Mouse (Mus musculus) heart, embryonic 14.5 days (tissue): Measurements from ENCODE around the gene Fst. TPM values are rescaled to one million over a fixed set of nuclear protein-coding genes. Genes with fewer than 3 reads are reported as not detected.

Experiments used
- ATAC-seq: fragments of 200-750 bp; cut with Nextera tagmentation; 2 replicates; pipeline ENCODE4 v1.8.0; 2017; ENCODE audit warnings: low read depth, moderate TSS enrichment; ENCODE audit not compliant: insufficient number of reproducible peaks, insufficient read depth, low FRiP score
- H3K27ac ChIP-seq, 2 experiments: fragments of 200-500 bp in 1 of 2; fragments of 300-500 bp in 1 of 2; sonication (generic) in 1 of 2; replicated peaks in 1 of 2; 2 replicates each; pipeline ENCODE4 v1.5.1; 2012 to 2014; ENCODE audit warnings: low read depth in 2 of 2, low read length in 2 of 2, control low read depth in 1 of 2, mild to moderate bottlenecking in 1 of 2, mixed read lengths in 1 of 2; ENCODE audit not compliant: control insufficient read depth in 1 of 2, insufficient read depth in 1 of 2
- H3K27me3 ChIP-seq: fragments of 300-500 bp; sonication (generic); 2 replicates; pipeline ENCODE4 v1.6.1; 2014; ENCODE audit warnings: mild to moderate bottlenecking, low read length, control low read depth; ENCODE audit not compliant: control insufficient read depth, insufficient read depth
- H3K36me3 ChIP-seq: fragments of 300-500 bp; sonication (generic); 2 replicates; pipeline ENCODE4 v1.6.1; 2014; ENCODE audit warnings: mild to moderate bottlenecking, control low read depth, low read length, mixed read lengths; ENCODE audit not compliant: control insufficient read depth, insufficient read depth
- H3K4me1 ChIP-seq, 2 experiments: fragments of 200-500 bp in 1 of 2; fragments of 300-500 bp in 1 of 2; sonication (generic) in 1 of 2; 2 replicates each; pipeline ENCODE4 v1.6.1; 2012 to 2014; ENCODE audit warnings: low read length in 2 of 2, control low read depth in 1 of 2, mixed read lengths in 1 of 2; ENCODE audit not compliant: control insufficient read depth in 2 of 2, insufficient read depth in 2 of 2
- H3K4me2 ChIP-seq: fragments of 300-500 bp; sonication (generic); 2 replicates; pipeline ENCODE4 v1.6.1; 2014; ENCODE audit warnings: mild to moderate bottlenecking, low read length
- H3K4me3 ChIP-seq, 2 experiments: fragments of 200-500 bp in 1 of 2; fragments of 300-500 bp in 1 of 2; sonication (generic) in 1 of 2; 2 replicates each; pipeline ENCODE4 v1.5.1; 2012 to 2014; ENCODE audit warnings: low read length in 2 of 2, mild to moderate bottlenecking in 2 of 2, control low read depth in 1 of 2, low read depth in 1 of 2, moderate library complexity in 1 of 2; ENCODE audit not compliant: control insufficient read depth in 1 of 2, insufficient read depth in 1 of 2
- H3K9ac ChIP-seq: fragments of 300-500 bp; sonication (generic); 2 replicates; pipeline ENCODE4 v1.6.1; 2014; ENCODE audit warnings: mild to moderate bottlenecking, low read length
- H3K9me3 ChIP-seq: fragments of 300-500 bp; sonication (generic); 2 replicates; pipeline ENCODE4 v1.6.1; 2016; ENCODE audit warnings: low read length, control low read depth; ENCODE audit not compliant: control insufficient read depth
- WGBS: fragments of 180-500 bp; shearing (Covaris S2); extraction: QIAGEN DNeasy Blood & Tissue Kit; methylation state at CpG from one replicate; pipeline ENCODE4 v1.1.7; 2014; 5-methylcytosine and 5-hydroxymethylcytosine counted together
- polyA plus RNA-seq: library from polyadenylated mRNA; unstranded; fragments of >200 nt; fragmentation: Nextera tagmentation; extraction: Ambion mirVana; gene quantifications from 2 replicates; pipeline ENCODE4 v1.2.1, GENCODE M21; 2014

Gene Fst
- polyA plus RNA-seq, 1 experiment from 2014 or later, result 5.8 TPM

- no peak for ATAC-seq
- 56% methylated on average over 3 of the region's 3 CpGs for WGBS
Measured at GRCm38 (mm10) chr13:114464824-114465223, 6.1 kb upstream of the Fst start.

DNA sequence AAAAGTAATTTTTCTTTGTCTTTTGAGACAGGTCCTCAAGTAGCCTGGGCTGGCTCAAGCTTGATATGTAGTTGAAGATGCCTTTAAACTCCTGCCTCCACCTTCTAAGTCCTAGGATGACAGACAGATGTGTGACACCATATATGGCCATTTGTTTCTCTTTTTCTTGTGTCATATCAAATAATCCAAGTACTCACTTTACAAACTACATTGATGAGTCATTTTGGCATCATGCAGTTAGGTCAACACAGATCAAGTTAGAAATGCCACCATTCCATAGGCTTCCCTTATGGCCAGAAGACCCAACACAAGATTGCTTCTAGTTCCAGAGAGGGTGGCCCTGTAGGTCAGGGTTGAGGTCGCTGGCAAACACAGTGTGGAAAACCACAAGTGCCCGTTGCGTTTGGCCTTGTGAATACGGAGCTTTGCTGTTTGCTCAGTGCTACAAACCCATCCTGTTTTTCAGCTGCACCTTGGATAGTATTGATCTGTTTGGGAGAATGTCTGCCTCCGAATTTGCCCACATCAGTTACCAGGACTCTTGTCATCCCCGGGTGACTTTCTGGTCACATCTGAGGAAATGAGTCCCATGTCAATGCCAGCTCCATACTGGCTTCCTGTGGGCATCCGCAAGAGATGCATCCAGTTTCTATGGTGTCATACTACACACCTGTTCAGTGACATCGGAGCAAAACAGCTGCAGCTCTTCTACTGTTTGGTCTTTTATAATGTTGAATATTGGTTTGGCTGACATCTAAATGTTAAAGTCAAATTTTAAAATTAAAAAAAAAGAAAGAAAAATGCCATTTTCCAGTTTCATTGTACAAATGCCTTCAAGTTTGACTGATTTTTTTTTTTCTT is 4.0 kb upstream of the Fst start:
- Histone ChIP-seq H3K27me3 (peaks cover 7% of the 10 kb centered on the region; the same call in 1 of the 2 replicates), H3K4me3 (no peak overlapping the region), H3K36me3 (no peaks in the 10 kb centered on the region), H3K4me1 (peaks cover 0 to 3% of the 10 kb centered on the region in 2 experiments; a peak in 1 of 4 replicates), H3K9me3 (no peaks in the 10 kb centered on the region), H3K4me2 (no peak overlapping the region), H3K27ac (no peak overlapping the region), H3K9ac (no peak overlapping the region)
- WGBS, result 78% methylated on average over 8 of the region's 8 CpGs
- ATAC-seq, result no peak

More at GRCm38 (mm10) chr13:114464824-114465223, 6.1 kb upstream of the Fst start:
- no peak overlapping the region for H3K4me2 ChIP-seq
- no peaks in the 10 kb centered on the region for H3K36me3 ChIP-seq
- H3K9ac ChIP-seq, result no peak overlapping the region
- H3K27ac ChIP-seq, result no peak overlapping the region
- no peaks in the 10 kb centered on the region for H3K9me3 ChIP-seq
- H3K4me1 ChIP-seq, result no peaks in the 10 kb centered on the region
- H3K4me3 ChIP-seq, result no peak overlapping the region
- H3K27me3 ChIP-seq, result 0 out of 2 replicates have a peak, but pooled peaks cover 3% of the 10 kb centered on the region

GRCm38 (mm10) chr13:114460306-114460892 is 1.6 kb upstream of the Fst start:
- H3K27ac ChIP-seq, result no peak overlapping the region
- peaks cover 8 to 10% of the 10 kb centered on the region in 2 experiments; a peak in 3 of 4 replicates for H3K4me1 ChIP-seq
- WGBS, result under 1% methylated on average over 29 of the region's 29 CpGs
- H3K36me3 ChIP-seq, result no peaks in the 10 kb centered on the region
- no peak for ATAC-seq
- peaks cover 12% of the 10 kb centered on the region for H3K27me3 ChIP-seq
- peak overlapping the region; percentile 87 for H3K4me2 ChIP-seq
- peak overlapping the region; percentile 33 to 64 for H3K4me3 ChIP-seq
- no peaks in the 10 kb centered on the region for H3K9me3 ChIP-seq
- 0 out of 2 replicates have a peak overlapping the region, but pooled peaks have one; percentile 30 for H3K9ac ChIP-seq

DNA sequence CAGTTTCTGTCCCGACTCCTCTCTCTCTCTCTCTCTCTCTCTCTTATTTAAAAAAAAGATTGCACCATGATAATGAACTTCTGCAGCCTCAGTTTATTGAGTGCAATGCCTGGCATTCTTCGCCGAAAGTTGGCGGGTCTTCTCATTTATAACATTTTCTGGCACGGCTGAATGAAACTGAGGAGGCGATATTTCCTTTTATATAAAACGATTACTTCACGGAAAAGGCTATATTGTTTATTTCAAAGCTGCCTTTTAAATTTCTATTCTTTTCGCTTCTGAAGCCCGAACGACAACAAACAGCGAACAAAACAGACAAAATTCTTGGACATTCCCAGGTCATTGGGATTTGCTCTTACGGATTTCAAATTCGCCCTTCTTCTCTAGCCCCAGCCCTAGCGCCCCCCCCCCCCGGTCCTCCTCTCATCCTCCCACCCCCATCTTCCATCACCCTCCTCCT is 980 bp upstream of the Fst start:
- under 1% methylated on average over 15 of the region's 16 CpGs for WGBS
- Histone ChIP-seq H3K4me2 (peak overlapping the region; percentile 87), H3K4me3 (peak overlapping the region; percentile 64 to 68), H3K9me3 (no peaks in the 10 kb centered on the region), H3K4me1 (peaks cover 8 to 10% of the 10 kb centered on the region in 2 experiments; a peak in 3 of 4 replicates), H3K27me3 (peaks cover 18% of the 10 kb centered on the region), H3K27ac (no peak overlapping the region), H3K9ac (peak overlapping the region; percentile 52), H3K36me3 (no peaks in the 10 kb centered on the region)
- no peak for ATAC-seq

DNA sequence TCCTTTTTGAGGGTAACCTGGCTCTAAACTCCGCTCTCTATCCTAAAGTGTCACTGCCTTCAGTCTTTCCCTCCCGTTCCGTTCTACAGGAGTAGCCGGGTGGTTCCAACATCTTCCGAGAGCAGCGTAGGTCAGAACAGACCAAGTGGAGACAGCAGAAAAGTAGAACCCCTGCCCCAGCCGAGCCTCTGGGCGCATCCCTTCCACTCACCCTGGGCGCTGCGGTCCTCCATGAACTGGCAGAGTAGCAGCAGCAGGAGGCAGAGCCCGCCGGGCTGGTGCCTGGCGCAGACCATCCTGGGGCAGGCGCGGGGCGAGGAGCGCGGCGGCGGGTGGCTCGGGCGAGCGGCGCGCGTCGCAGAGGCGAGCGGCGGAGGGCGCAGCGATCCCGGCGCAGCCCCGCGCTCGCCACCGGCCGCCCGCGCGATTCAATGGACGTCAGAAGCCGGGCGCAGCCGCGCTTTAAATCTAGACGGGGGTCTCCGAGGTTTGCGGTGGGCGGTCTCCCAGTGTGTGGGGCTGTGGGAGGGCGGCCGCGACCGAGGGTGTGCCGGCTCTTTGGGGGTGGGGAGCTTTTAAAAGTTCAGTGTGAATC is 363 bp downstream of the Fst start:
- Histone ChIP-seq H3K9ac (peak overlapping the region; percentile 52), H3K27me3 (peaks cover 18% of the 10 kb centered on the region), H3K9me3 (no peaks in the 10 kb centered on the region), H3K27ac (no peak overlapping the region), H3K4me2 (peak overlapping the region; percentile 87), H3K4me1 (peaks cover 8 to 10% of the 10 kb centered on the region in 2 experiments; a peak in 3 of 4 replicates), H3K4me3 (peak overlapping the region; percentile 64 to 68), H3K36me3 (no peaks in the 10 kb centered on the region)
- ATAC-seq, result peak; percentile 48; the same call in 1 of the 2 replicates
- under 1% methylated on average over 55 of the region's 56 CpGs for WGBS

- Histone ChIP-seq H3K27ac (no peak overlapping the region), H3K36me3 (no peaks in the 10 kb centered on the region), H3K4me2 (peak overlapping the region; percentile 87), H3K4me1 (peaks cover 8 to 10% of the 10 kb centered on the region in 2 experiments; a peak in 3 of 4 replicates), H3K4me3 (peak overlapping the region; percentile 64 to 68), H3K9me3 (no peaks in the 10 kb centered on the region), H3K9ac (peak overlapping the region; percentile 64), H3K27me3 (peaks cover 18% of the 10 kb centered on the region)
- ATAC-seq, result no peak
- whole genome bisulfite sequencing, result 2% methylated on average over 15 of the region's 15 CpGs
Measured at GRCm38 (mm10) chr13:114457567-114458120, 1.1 kb downstream of the Fst start.
